In genomic region chr9:118926688-118927321, GRCm38 (mm10) we compare ENCODE assay signal across 8 mouse cellular contexts. TPM values are rescaled to one million over a fixed set of nuclear protein-coding genes. Genes with fewer than 3 reads are reported as not detected.
DNase-seq lines count a peak whose midpoint lies in the region; ATAC-seq and TF ChIP-seq lines count a peak whose summit lies in the region.

No protein-coding gene starts in this region.

- H3K9ac ChIP-seq in kidney, embryonic 15.5 days = peak overlapping the region; percentile 90
- H3K9ac ChIP-seq in limb, embryonic 15.5 days = peak overlapping the region; percentile 83
- H3K9ac ChIP-seq in midbrain, postnatal 0 days (replicated peaks; ENCODE audit: low read length, poor library complexity, severe bottlenecking) = peak overlapping the region; percentile 92

- ATAC-seq in kidney, embryonic 15.5 days (replicated peaks; ENCODE audit: low FRiP score) = no peak; the same call in 1 of the 2 replicates
- ATAC-seq in limb, embryonic 15.5 days (ENCODE audit: insufficient number of reproducible peaks, low FRiP score, low TSS enrichment, low read depth) = no peak
- ATAC-seq in midbrain, postnatal 0 days (ENCODE audit: low FRiP score) = peak; percentile 45; the same call in 1 of the 2 replicates

- H3K4me3 ChIP-seq in kidney, embryonic 15.5 days (replicated peaks) = peak overlapping the region; percentile 87
- peak overlapping the region; percentile 84 for H3K4me3 ChIP-seq in limb, embryonic 15.5 days
- H3K4me3 ChIP-seq in midbrain, postnatal 0 days (ENCODE audit: low read depth, low read length) = peak overlapping the region; percentile 85
- peak overlapping the region; percentile 62 for H3K4me3 ChIP-seq in thymus, adult 2 months (ENCODE audit: control insufficient read depth, insufficient read depth, low read length)

- H3K4me2 ChIP-seq in kidney, embryonic 15.5 days = peak overlapping the region; percentile 99
- peak overlapping the region; percentile 97 for H3K4me2 ChIP-seq in limb, embryonic 15.5 days
- peak overlapping the region; percentile 84 for H3K4me2 ChIP-seq in midbrain, postnatal 0 days (ENCODE audit: low read depth, low read length, poor library complexity, severe bottlenecking)

- H3K27ac ChIP-seq in kidney, embryonic 15.5 days = peak overlapping the region; percentile 90
- H3K27ac ChIP-seq in limb, embryonic 15.5 days = peak overlapping the region; percentile 95
- H3K27ac ChIP-seq in midbrain, postnatal 0 days (ENCODE audit: low read depth, low read length) = peak overlapping the region; percentile 83
- H3K27ac ChIP-seq in thymus, adult 2 months (ENCODE audit: control insufficient read depth, insufficient read depth, low read length) = no peak overlapping the region

- peak; percentile 67 for DNase-seq in retina, postnatal 1 day
- DNase-seq in retina, embryonic 14.5 days (ENCODE audit: low spot score) = no peak
- peak; percentile 57 to 73 for DNase-seq in cerebellum, postnatal 25 days
- DNase-seq in gastrocnemius, postnatal 4 days (ENCODE audit: low spot score in 2 of 2) = peak; percentile 37 to 47
- DNase-seq in midbrain, postnatal 0 days (ENCODE audit: low spot score) = no peak
- peak; percentile 66 for DNase-seq in thymus, adult 2 months

- no peaks in the 10 kb centered on the region for H3K27me3 ChIP-seq in kidney, embryonic 15.5 days
- no peaks in the 10 kb centered on the region for H3K27me3 ChIP-seq in limb, embryonic 15.5 days
- H3K27me3 ChIP-seq in midbrain, postnatal 0 days (ENCODE audit: insufficient read depth, low read length) = no peaks in the 10 kb centered on the region
- no peaks in the 10 kb centered on the region for H3K27me3 ChIP-seq in thymus, adult 2 months (ENCODE audit: control insufficient read depth, insufficient read depth, low read length)

- peaks cover 9% of the 10 kb centered on the region; the same call in 1 of the 2 replicates for H3K36me3 ChIP-seq in kidney, embryonic 15.5 days
- H3K36me3 ChIP-seq in limb, embryonic 15.5 days = no peaks in the 10 kb centered on the region
- H3K36me3 ChIP-seq in midbrain, postnatal 0 days (ENCODE audit: insufficient read depth, low read length) = no peaks in the 10 kb centered on the region
- H3K36me3 ChIP-seq in thymus, adult 2 months (ENCODE audit: control insufficient read depth, insufficient read depth, low read length) = no peaks in the 10 kb centered on the region

- H3K4me1 ChIP-seq in kidney, embryonic 15.5 days = peaks cover 62% of the 10 kb centered on the region
- H3K4me1 ChIP-seq in limb, embryonic 15.5 days = peaks cover 46% of the 10 kb centered on the region
- peaks cover 18% of the 10 kb centered on the region for H3K4me1 ChIP-seq in midbrain, postnatal 0 days (ENCODE audit: insufficient read depth, low read length)
- peaks cover 23% of the 10 kb centered on the region for H3K4me1 ChIP-seq in thymus, adult 2 months (replicated peaks; ENCODE audit: control insufficient read depth, insufficient read depth, low read length)

- TF ChIP-seq CTCF in midbrain, postnatal 0 days (IDR thresholded peaks at IDR 0.05) = no peak
- TF ChIP-seq CTCF in thymus, adult 2 months (IDR thresholded peaks at IDR 0.05; ENCODE audit: borderline replicate concordance, control insufficient read depth, extremely low read depth, insufficient read depth, low read length, poor library complexity) = no peak

- no peaks in the 10 kb centered on the region for H3K9me3 ChIP-seq in kidney, embryonic 15.5 days (replicated peaks)
- H3K9me3 ChIP-seq in limb, embryonic 15.5 days = no peaks in the 10 kb centered on the region
- H3K9me3 ChIP-seq in midbrain, postnatal 0 days (ENCODE audit: low read length) = no peaks in the 10 kb centered on the region

- WGBS in kidney, embryonic 15.5 days = 1% methylated on average over 53 of the region's 68 CpGs
- WGBS in limb, embryonic 15.5 days = 2% methylated on average over 67 of the region's 68 CpGs
- WGBS in midbrain, postnatal 0 days = 3% methylated on average over 34 of the region's 68 CpGs
- WGBS in thymus, adult 2 months = 10% methylated on average over 67 of the region's 68 CpGs

- TF ChIP-seq POLR2A in thymus, adult 2 months (IDR thresholded peaks at IDR 0.05; ENCODE audit: control insufficient read depth, extremely low read depth, insufficient read depth, low read length, poor library complexity) = peak; percentile 18; the same call in 1 of the 2 replicates

RNA-seq across cellular contexts. Expression of gene Ctdspl, which starts 0.6 kb away (rescaled TPM):
- 10 to 100 TPM; 21.0 TPM for total RNA-seq in gastrocnemius, postnatal 4 days (2021)
- polyA plus RNA-seq in kidney, embryonic 15.5 days (2015; fragmentation: Nextera tagmentation; extraction: Ambion mirVana) = 24.9 and 26.2 TPM in 2 replicates
- 17.0 and 19.2 TPM in 2 replicates for polyA plus RNA-seq in limb, embryonic 15.5 days (2015; fragmentation: Nextera tagmentation; extraction: Ambion mirVana)
- 9.5 and 11.9 TPM in 2 replicates for total RNA-seq in midbrain, postnatal 0 days (2014; rRNA removed)
- polyA plus RNA-seq in midbrain, postnatal 0 days (2015; fragmentation: Nextera tagmentation; extraction: Ambion mirVana) = 5.2 and 7.1 TPM in 2 replicates
- polyA plus RNA-seq in thymus, adult 2 months (2012; rRNA removed) = 9.3 and 10.6 TPM in 2 replicates

Comparison
In these comparisons a context has a peak if more than half of its experiments do, and no peak if none do; other contexts are left out.
1. DNase-seq: peak in retina, postnatal 1 day (single experiment), cerebellum, postnatal 25 days (2 of 2), gastrocnemius, postnatal 4 days (2 of 2) and thymus, adult 2 months (single experiment); none in retina, embryonic 14.5 days (single experiment) and midbrain, postnatal 0 days (single experiment).
2. Peak in every context shown above with its lines, with median percentiles within 50 percentile points of each other: H3K4me2 ChIP-seq, H3K4me3 ChIP-seq and H3K9ac ChIP-seq.